Mouse (Mus musculus): ENCODE results near the gene Hgfac.

DNA sequence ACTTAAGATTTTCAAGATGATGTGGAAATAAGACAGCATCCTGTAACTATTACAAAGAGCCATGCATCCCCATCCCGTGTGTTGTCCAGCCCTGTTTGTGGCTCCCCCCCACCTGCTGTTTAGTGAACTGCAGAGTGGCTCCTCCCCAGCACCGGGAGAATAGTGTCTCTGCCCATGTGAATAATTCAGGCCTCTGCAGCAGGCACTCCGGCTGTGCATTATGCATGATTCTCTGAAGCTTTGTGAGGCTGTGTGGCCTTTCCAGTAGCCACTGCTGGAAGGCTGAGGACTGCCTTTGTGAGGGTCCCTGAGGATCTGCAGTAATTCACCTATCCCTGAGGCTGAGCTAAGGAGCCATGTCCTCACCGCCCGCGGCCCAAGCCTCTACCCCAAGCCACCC is 27.3 kb upstream of the Hgfac start:
- TF ChIP-seq POLR2A (IDR thresholded peaks at IDR 0.05; ENCODE audit: insufficient read length, low read depth) = no peak
- no peak for TF ChIP-seq TCF12 (IDR thresholded peaks at IDR 0.05; ENCODE audit: insufficient read depth, poor library complexity, severe bottlenecking)
- no peak for TF ChIP-seq USF1 (IDR thresholded peaks at IDR 0.05; ENCODE audit: low read depth)
- TF ChIP-seq CEBPB (IDR thresholded peaks at IDR 0.05; ENCODE audit: insufficient read depth, poor library complexity, severe bottlenecking) = no peak
- no peak for TF ChIP-seq REST (IDR thresholded peaks at IDR 0.05; ENCODE audit: insufficient read depth, insufficient read length)
- TF ChIP-seq MYOG (IDR thresholded peaks at IDR 0.05; ENCODE audit: control insufficient read depth in 1 of 3, insufficient read depth in 1 of 3, insufficient read length in 2 of 3, low read depth in 2 of 3) = no peak
- TF ChIP-seq MAX (IDR thresholded peaks at IDR 0.05; ENCODE audit: low read depth) = no peak
- no peak for TF ChIP-seq SRF (IDR thresholded peaks at IDR 0.05; ENCODE audit: control insufficient read depth, insufficient read length, low read depth)
- no peak for TF ChIP-seq POLR2AphosphoS2 (IDR thresholded peaks at IDR 0.05; ENCODE audit: insufficient read length, low read depth)
- TF ChIP-seq E2F4 (IDR thresholded peaks at IDR 0.05; ENCODE audit: insufficient read depth) = no peak
- TF ChIP-seq MYOD1 (IDR thresholded peaks at IDR 0.05; ENCODE audit: control insufficient read depth in 1 of 3, insufficient read length in 2 of 3, low read depth in 2 of 3) = no peak
